Mouse (Mus musculus) embryonic facial prominence, embryonic 11.5 days (tissue): ENCODE results near the gene Cyld. TPM values are rescaled to one million over a fixed set of nuclear protein-coding genes. Genes with fewer than 3 reads are reported as not detected.

Source experiments
- ATAC-seq: fragments of 200-750 bp; cut with Nextera tagmentation; replicated peaks from 2 replicates; pipeline ENCODE4 v1.8.0; 2017; ENCODE audit warnings: low read depth; ENCODE audit not compliant: insufficient number of reproducible peaks, low FRiP score, low TSS enrichment
- DNase-seq: peaks from one replicate; pipeline ENCODE4 v3.0.0-alpha.2; 2015; ENCODE audit warnings: low spot score
- H3K27ac ChIP-seq: fragments of 300-500 bp; sonication (generic); replicated peaks from 2 replicates; pipeline ENCODE4 v1.5.1; 2014; ENCODE audit warnings: mild to moderate bottlenecking, low read depth, low read length, control low read depth
- H3K27me3 ChIP-seq: fragments of 300-500 bp; sonication (generic); 2 replicates; pipeline ENCODE4 v1.6.1; 2014; ENCODE audit warnings: mild to moderate bottlenecking, low read length, moderate library complexity, mixed read lengths; ENCODE audit not compliant: control insufficient read depth, insufficient read depth
- H3K36me3 ChIP-seq: fragments of 300-500 bp; sonication (generic); replicated peaks from 2 replicates; pipeline ENCODE4 v1.6.1; 2014; ENCODE audit warnings: low read depth, mild to moderate bottlenecking, low read length, moderate library complexity, mixed read lengths; ENCODE audit not compliant: control insufficient read depth, insufficient read depth
- H3K4me1 ChIP-seq: fragments of 300-500 bp; sonication (generic); 2 replicates; pipeline ENCODE4 v1.6.1; 2014; ENCODE audit warnings: low read length, mixed read lengths; ENCODE audit not compliant: control insufficient read depth, insufficient read depth
- H3K4me2 ChIP-seq: fragments of 300-500 bp; sonication (generic); 2 replicates; pipeline ENCODE4 v1.6.1; 2014; ENCODE audit warnings: low read depth, mild to moderate bottlenecking, control low read depth, low read length, moderate library complexity
- H3K4me3 ChIP-seq: fragments of 300-500 bp; sonication (generic); 2 replicates; pipeline ENCODE4 v1.5.1; 2014; ENCODE audit warnings: low read depth, low read length, control low read depth
- H3K9ac ChIP-seq: fragments of 300-500 bp; sonication (generic); replicated peaks from 2 replicates; pipeline ENCODE4 v1.6.1; 2014; ENCODE audit warnings: mild to moderate bottlenecking, control low read depth, low read length
- H3K9me3 ChIP-seq: fragments of 300-500 bp; sonication (generic); replicated peaks from 2 replicates; pipeline ENCODE4 v1.6.1; 2016; ENCODE audit warnings: mild to moderate bottlenecking, low read length, inconsistent platforms, mixed read lengths; ENCODE audit not compliant: control insufficient read depth
- WGBS: fragments of 180-500 bp; shearing (Covaris S2); extraction: QIAGEN DNeasy Blood & Tissue Kit; methylation state at CpG from one replicate; pipeline ENCODE4 v1.1.7; 2014; 5-methylcytosine and 5-hydroxymethylcytosine counted together
- polyA plus RNA-seq: library from polyadenylated mRNA; unstranded; fragments of >200 nt; fragmentation: Nextera tagmentation; extraction: Ambion mirVana; gene quantifications from 2 replicates; pipeline ENCODE4 v1.2.1, GENCODE M21; 2014

The Cyld gene
- polyA plus RNA-seq, 1 experiment from 2014 or later, result 14.3 TPM

DNA sequence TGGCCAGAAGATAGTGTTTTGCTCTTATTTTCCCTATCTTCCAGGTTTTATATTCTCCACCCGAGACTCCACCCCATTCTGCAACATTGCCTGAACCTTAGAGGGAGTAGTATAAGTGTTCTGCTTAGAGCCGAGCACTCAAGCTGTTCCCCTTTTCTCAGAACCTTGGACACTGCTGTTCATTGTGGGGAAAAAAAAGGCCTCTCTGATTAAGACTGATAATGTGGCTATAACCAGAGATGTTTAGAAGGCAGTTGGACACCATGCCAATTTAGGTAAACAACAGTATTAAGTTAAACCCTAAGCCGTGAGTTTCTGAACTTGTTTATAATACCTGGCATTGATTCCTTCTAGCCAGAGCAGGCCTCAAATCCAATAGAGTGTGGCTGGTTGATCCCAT lies 6.0 kb downstream of the Cyld start:
- Histone ChIP-seq H3K4me1 (no peaks in the 10 kb centered on the region), H3K27ac (no peak overlapping the region), H3K4me2 (no peak overlapping the region), H3K9ac (no peak overlapping the region), H3K9me3 (no peaks in the 10 kb centered on the region), H3K27me3 (no peaks in the 10 kb centered on the region), H3K36me3 (no peaks in the 10 kb centered on the region), H3K4me3 (no peak overlapping the region)
- ATAC-seq, result no peak
- no peak for DNase-seq
- WGBS, result 87% methylated on average over 3 of the region's 3 CpGs

DNA sequence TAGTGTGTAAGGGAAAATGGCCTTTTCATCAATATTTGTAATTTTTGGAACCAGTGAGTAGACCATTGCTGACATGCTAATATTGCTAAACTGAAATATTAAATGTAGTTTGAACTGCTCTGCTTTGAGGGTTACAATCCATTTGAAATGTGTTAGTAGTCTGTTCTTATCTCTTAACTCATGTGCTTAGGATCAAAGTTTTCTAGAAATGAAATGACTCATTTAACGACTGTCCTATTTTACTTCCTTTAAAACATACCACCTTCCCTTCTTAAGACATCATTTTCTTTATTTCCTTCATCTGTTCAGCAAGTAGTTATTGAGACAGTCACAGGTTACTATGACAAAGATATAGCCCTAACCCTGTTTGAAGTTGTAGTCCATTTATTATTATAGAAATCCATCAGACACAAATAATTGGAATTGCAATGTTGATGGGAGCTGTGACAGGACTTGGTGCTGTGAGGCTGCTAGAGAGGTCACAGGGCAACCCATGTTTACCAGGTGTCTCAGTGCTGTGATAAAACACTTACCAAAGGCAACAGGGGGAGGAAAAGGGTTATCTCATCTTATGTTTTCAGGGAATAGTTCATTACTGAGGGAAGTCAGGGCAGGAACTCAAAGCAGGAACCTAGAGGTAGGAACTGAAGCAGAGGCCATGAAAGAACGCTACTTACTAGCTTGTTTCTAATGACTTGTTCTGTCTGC lies 26.6 kb downstream of the Cyld start:
- H3K9ac ChIP-seq, result no peak overlapping the region
- no peaks in the 10 kb centered on the region for H3K9me3 ChIP-seq
- no peaks in the 10 kb centered on the region for H3K4me1 ChIP-seq
- ATAC-seq, result no peak
- H3K27ac ChIP-seq, result no peak overlapping the region
- H3K36me3 ChIP-seq, result no peaks in the 10 kb centered on the region
- H3K4me3 ChIP-seq, result no peak overlapping the region
- no peaks in the 10 kb centered on the region for H3K27me3 ChIP-seq
- H3K4me2 ChIP-seq, result no peak overlapping the region
- DNase-seq, result no peak
- 92% methylated on average over 2 of the region's 2 CpGs for WGBS

DNA sequence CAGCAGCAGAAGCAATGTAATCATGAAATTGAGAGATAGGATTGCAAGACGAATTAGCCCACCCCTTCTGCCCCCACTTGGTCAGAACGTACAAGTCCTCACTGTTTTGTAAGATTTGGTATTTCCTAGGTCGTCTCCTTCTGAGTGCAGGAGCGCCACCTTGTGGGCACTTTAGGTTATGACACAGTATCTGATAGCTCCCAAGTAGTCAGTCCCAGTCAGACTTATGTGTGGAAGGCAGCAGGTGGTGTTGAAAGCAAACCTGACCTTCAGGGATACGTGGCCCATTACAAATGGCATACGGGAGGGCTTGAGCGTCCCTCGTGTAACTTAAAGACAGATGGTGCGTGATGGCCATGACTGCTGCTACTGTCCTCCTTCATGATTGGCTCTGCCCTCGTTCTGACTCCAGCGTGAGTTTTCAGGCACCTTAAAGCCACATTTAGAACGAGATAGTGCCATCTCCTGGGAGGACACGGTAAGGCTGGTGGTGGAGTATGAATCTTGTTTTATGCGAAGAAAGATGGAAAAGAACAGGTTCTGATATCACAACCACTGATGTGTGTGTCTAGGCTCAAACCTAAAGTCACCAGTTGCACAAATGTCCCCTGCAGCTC lies 58.5 kb downstream of the Cyld start:
- 3% methylated on average over 14 of the region's 14 CpGs for WGBS
- H3K4me1 ChIP-seq, result no peaks in the 10 kb centered on the region
- H3K27me3 ChIP-seq, result no peaks in the 10 kb centered on the region
- H3K36me3 ChIP-seq, result no peaks in the 10 kb centered on the region
- DNase-seq, result peak; percentile 89
- ATAC-seq, result peak; percentile 68
- H3K9me3 ChIP-seq, result no peaks in the 10 kb centered on the region
- no peak overlapping the region for H3K9ac ChIP-seq
- H3K4me3 ChIP-seq, result no peak overlapping the region
- no peak overlapping the region for H3K27ac ChIP-seq
- H3K4me2 ChIP-seq, result no peak overlapping the region

DNA sequence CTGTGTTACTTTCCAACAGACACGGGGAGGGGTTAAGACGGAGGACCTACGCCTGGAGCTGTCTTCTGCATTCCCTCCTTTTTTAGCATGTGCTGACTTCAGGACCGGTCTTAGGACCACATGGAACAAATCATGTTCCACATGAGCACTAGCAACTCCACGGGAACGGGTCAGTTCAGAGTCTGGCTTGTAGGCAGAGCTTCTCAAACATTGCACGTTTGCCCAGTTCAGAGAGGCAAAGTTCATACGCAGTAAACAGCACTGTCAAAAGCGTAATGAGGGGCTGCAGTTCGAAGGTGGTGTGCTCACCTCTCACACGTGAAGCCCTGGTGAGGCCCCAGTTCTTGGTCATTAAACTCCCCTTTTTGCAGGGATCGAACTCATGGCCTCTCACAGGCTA lies 65.2 kb downstream of the Cyld start:
- no peak overlapping the region for H3K4me2 ChIP-seq
- WGBS, result 81% methylated on average over 12 of the region's 12 CpGs
- H3K36me3 ChIP-seq, result no peaks in the 10 kb centered on the region
- no peak for ATAC-seq
- H3K4me1 ChIP-seq, result no peaks in the 10 kb centered on the region
- no peak overlapping the region for H3K4me3 ChIP-seq
- no peak overlapping the region for H3K9ac ChIP-seq
- H3K27ac ChIP-seq, result no peak overlapping the region
- no peak for DNase-seq
- H3K9me3 ChIP-seq, result no peaks in the 10 kb centered on the region
- H3K27me3 ChIP-seq, result no peaks in the 10 kb centered on the region

DNA sequence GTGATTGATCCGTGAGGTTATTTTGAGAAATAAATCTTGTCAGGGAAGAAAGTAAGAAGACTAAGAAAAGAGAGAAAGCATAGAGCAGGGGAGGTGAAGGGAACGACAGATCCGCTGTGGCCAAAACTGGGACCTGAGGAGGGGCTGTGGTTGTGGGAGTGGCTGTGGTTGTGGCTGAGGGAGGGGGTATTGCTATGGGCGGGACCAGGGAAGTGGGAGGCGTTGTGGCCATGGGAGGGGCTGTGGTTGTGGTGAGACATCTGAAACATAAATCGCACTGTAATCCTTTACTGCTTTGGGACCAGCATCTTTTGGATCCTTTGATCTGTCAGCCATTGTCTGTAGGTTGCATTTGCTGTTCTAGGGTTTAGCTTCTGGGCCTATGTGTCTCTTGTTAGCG lies 74.4 kb downstream of the Cyld start:
- Histone ChIP-seq H3K27ac (no peak overlapping the region), H3K27me3 (no peaks in the 10 kb centered on the region), H3K4me3 (no peak overlapping the region), H3K4me1 (no peaks in the 10 kb centered on the region), H3K4me2 (no peak overlapping the region), H3K36me3 (no peaks in the 10 kb centered on the region), H3K9ac (no peak overlapping the region), H3K9me3 (no peaks in the 10 kb centered on the region)
- ATAC-seq (no peak), DNase-seq (no peak)
- WGBS, result 74% methylated on average over 7 of the region's 7 CpGs

DNA sequence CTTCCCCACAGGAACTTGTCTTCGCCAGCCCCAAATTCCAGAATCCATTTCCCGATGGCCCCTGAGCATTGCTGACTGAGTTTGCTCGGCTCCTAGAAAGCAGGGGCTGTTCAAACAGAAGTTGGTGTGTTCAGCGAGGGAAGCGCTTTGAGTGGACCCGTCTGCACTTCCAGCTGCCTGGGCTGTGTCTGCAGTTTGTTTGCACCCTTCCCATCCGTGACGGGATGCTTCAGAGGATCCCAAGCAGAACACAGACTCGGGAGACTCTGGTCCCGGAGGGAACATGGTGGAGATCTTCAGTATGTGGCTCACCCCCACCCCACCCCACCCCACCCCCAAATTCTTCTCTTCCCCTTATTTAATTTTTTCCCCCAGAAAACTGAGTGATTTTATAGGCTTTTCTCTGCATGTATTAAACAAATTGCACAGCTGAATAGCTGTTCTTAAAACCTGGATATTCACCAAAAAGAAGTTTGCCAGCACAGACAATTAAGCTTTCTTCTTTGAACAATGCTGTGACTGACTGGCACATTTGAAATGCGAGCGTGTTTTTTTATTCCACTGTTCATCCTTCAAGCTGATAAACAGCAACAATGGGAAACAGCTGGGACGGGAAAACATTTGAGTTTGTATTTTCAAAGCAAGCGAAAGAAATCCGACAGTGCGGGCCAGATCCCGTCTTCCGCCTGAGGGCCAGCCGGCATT lies 77.9 kb downstream of the Cyld start:
- WGBS, result 54% methylated on average over 19 of the region's 19 CpGs
- DNase-seq (no peak), ATAC-seq (no peak)
- Histone ChIP-seq H3K36me3 (no peaks in the 10 kb centered on the region), H3K4me3 (no peak overlapping the region), H3K27ac (no peak overlapping the region), H3K4me1 (no peaks in the 10 kb centered on the region), H3K27me3 (no peaks in the 10 kb centered on the region; the same call in 1 of the 2 replicates), H3K9me3 (no peaks in the 10 kb centered on the region), H3K9ac (no peak overlapping the region), H3K4me2 (no peak overlapping the region)

DNA sequence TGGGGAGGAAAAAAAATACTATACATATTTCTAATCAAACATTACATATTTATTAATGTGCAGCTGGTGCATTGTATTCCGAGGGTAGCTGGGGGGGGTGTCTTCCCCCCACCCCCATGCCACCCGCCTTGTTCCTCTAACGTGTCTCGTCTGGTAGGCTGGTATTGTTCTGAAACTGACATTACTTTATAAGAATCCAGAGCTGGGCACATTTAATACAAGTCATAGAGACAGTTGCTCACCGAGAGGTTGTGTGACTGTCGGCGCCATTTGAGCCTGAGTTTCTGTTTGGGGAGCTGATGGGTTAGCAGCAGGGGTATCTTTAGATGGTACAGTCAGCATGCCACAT lies 78.4 kb downstream of the Cyld start:
- no peak for ATAC-seq
- no peaks in the 10 kb centered on the region for H3K4me1 ChIP-seq
- H3K4me2 ChIP-seq, result no peak overlapping the region
- no peaks in the 10 kb centered on the region for H3K9me3 ChIP-seq
- no peak for DNase-seq
- no peaks in the 10 kb centered on the region; the same call in 1 of the 2 replicates for H3K27me3 ChIP-seq
- no peak overlapping the region for H3K27ac ChIP-seq
- H3K36me3 ChIP-seq, result no peaks in the 10 kb centered on the region
- H3K9ac ChIP-seq, result no peak overlapping the region
- no peak overlapping the region for H3K4me3 ChIP-seq
- 79% methylated on average over 7 of the region's 7 CpGs for WGBS

DNA sequence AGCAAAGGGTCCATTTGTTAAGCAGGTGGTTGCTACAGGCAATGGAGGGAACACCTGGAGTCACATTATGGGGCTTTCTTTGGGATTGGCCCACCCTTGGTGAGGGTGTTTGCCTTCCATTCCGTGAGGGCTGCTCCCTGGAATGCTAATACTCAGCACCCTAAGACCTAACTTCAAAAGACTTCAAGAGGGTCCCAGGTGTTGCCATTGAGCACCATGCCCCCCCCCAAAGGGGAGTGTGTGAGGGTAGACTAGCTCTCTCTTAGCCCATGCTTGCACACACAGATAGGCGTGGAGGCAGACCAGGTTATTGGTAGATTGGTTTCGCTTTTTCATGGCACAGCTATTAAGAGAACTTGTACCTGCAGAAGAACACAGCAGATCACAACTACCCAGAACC lies 83.3 kb downstream of the Cyld start:
- ATAC-seq, result no peak
- WGBS, result 73% methylated on average over 3 of the region's 3 CpGs
- H3K4me3 ChIP-seq, result no peak overlapping the region
- no peaks in the 10 kb centered on the region for H3K9me3 ChIP-seq
- DNase-seq, result no peak
- H3K4me2 ChIP-seq, result no peak overlapping the region
- no peak overlapping the region for H3K27ac ChIP-seq
- H3K27me3 ChIP-seq, result no peaks in the 10 kb centered on the region; the same call in 1 of the 2 replicates
- no peaks in the 10 kb centered on the region for H3K4me1 ChIP-seq
- H3K36me3 ChIP-seq, result no peaks in the 10 kb centered on the region
- no peak overlapping the region for H3K9ac ChIP-seq
